Mouse (Mus musculus): Measurements from ENCODE around the gene Adarb1.

Adarb1 gene

DNA sequence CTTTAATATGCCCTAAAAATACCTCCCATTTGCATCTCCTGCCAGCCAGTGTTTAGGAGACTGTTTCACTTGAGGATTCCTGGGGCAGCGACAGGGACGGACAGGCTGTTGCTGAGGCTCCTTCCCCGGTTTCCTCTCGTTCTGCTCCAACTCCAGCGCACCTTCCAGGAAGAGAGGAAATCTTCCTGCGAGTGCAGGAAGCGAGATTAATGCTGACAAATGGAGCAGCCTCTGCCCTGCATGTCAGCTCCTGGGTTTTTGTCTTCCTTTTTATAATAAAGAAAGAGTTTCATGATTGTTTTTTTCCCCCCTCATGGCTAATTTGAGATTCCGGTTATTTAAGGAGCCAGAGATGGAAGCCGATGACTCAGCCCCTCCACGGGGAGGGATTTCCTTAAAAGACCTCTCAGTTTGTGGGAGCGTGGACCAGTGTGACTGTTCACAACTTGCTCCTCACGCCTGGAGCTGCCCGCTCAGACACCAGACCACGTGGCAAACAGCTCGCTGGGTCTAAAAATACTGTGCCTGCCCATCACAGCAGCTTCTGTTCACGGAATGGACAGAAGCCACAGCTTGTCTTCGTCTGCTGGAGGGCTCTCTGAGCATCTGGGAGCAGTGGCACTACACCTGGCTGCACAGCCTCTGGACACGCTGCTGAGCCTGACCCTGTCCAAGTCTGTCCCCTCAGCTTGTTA is 16.5 kb upstream of the Adarb1 start:
- DNase-seq: peak; percentile 39 to 59

DNA sequence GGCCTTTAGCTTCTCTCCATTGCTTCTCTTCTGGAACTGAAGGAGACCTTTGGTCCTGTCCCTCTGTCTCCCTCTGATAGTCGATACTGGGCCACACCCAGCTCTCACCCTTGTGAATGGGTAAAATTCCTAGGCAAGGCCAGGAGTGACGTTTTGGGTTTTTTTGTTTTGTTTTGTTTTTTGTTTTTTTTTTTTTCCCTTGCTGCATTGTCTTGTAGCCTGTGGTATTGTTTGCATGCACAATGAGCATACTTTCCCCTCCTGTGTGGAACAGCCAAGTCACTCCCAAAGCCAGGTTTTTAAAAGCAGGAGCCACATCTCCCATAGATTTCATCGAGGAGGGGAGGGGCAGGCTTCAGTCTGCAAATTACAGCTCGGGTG is 16.0 kb upstream of the Adarb1 start:
- DNase-seq: no peak

DNA sequence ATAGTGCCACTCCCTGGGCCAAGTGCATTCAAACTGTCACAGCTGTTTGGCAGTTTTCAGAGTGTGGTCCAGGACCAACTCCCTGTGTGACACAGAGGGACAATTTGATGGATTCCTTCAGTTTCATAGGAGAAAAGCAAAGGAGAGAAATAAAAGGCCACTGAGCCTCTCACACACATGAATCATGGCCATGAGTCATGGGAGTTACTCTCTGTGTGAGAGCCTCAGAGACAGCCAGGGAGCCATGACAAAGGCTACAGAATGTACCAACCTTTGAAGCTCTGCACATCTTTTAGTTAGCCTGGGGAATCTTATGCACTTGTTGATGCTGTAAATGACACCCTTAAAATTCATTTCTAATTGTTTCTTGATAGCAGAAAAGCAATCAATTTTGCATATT is 12.7 kb upstream of the Adarb1 start:
- no peak for DNase-seq

DNA sequence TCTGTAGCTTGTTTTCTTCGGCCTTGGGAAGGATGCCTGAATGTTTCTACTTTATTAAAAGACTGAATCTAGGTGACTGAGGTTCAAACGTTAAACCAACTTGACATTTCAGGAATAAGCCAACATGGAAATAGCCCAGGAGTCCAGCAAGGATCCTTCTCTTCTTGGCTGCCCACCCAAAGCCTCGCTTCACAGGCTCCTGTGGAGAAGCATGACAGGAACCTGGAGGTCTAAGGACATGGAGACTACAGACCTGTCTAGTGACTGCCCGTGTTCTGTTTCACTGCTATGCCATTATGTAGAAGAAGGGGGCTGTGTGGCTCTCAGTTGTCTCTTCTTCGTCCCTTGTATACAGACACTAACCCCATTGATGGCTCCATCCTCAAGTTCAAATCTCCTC is 11.9 kb upstream of the Adarb1 start:
- no peak for DNase-seq

DNA sequence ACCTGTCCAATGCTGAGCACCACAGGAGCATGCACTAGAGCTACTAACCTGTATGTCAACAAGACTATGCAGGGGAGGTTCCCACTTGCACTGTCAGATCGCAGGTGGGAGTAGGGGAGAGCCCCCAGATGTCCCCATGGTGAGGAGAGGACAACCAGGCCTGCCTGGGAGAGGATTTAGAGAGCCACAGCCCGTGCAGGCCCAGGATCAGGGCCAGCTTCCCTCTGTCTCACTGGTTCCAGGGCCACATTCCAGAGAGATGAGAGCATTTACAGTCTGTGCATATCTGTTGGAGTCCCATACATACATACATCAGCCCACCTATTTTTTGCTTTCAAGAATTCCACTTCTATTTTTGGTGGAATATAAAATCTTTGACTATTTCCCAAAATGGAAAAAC is 9.5 kb upstream of the Adarb1 start:
- no peak for DNase-seq

DNA sequence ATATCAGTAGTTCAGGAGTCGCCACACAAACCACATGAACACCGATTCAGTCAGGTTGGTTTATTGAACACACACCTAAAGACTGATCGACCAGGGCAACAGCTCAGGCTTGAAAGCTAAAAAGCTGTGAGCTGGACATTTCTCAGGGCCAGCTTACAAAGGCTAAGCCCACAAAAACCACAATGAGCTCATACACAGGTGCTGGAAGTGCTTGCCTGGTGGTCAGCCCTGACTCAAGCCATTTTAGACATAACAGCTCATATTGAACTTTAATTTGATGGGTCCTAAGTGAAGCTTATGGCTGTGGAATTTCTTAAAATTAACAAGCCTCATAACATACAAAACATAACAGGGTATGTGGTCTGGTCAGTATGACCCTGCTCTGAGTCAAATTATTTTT is 2.1 kb upstream of the Adarb1 start:
- no peak for DNase-seq

DNA sequence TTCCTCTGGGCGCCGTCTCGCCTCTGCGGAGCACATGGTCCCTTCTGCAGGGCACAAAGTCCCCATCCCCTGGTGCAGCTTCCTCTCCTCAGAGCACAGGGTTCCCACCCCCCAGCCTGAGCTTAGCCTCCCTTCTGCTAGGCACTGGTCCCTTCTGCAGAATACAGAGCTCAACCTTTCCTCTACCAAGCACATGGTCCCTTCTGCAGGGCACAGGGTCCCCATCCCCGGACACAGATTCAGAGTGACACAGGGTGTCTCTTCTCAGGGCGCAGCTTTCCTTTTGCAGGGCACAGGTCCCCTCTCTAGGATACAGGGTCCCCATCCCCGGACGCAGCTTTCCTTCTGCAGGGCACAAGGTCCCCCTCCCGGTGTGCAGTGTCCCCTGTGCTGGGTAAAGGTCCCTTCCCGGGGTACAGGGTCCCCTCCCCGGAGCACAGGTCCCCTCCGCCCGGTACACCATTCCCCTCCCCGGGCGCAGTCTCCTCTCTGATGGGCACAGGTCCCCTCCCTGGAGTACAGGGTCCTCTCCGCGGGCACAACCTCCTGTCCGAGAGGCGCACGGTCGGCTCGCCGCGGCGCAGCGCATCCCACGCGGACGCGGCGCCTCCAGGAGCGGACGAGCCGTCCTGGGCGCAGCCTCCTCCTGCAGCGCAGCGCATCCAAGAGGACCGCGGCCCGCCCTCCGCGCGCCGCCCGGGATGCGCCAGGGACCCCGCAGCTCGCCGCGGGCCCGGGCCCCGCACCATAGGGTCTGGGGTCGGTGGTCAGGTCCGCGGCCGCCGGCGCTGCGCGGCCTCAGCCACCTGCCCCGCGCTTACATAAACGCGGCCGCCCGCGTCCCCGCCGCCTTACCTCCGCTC is 599 bp downstream of the Adarb1 start:
- DNase-seq: peak; percentile 49 to 69

DNA sequence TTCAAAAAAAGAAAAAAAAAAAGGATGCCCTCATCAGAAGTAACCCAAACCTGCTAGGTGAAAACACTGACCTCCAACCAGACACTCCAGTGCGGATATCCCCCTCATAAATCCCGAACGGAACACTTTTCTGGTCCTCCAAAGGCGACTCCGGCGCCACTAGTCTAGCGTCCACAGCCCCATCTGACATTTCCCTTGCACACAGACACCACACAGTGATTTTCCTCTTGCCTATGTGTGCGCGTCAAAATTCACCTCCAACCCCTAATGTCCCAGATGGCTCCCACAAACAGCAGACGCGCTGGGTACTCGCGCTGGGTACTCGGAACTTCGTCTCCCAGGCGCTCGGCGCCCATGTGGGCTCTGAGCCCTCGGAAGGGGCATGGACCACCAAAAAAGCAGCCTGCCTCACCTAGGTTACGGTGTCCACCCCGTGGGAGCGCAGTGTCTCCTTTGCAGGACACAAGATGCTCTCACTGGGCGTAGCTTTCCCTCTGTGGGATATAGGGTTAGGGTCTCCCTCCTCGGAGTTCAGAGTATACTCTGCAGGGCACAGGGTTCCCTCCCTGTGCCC is 1.3 kb downstream of the Adarb1 start:
- DNase-seq: peak in 1 of 2 experiments; percentile 27

DNA sequence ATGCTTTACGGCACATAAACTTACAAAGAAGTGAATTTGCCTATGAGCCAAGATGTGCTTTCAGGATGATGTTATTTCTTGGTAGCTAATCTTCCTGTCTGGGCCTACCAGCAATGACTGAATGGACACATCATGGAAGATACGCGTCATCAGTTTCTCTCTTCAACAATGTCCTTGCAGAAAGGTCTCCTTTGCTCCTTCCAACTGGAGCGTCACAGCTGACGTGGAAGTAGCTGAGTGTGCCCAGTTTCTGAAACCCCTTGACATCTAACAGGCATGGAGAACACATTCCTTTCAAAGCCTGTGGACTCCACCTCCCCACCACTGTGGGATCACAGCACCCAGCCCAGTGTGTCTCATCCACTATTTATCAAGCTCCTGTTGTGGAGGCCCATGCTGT is 2.2 kb downstream of the Adarb1 start:
- DNase-seq: no peak

DNA sequence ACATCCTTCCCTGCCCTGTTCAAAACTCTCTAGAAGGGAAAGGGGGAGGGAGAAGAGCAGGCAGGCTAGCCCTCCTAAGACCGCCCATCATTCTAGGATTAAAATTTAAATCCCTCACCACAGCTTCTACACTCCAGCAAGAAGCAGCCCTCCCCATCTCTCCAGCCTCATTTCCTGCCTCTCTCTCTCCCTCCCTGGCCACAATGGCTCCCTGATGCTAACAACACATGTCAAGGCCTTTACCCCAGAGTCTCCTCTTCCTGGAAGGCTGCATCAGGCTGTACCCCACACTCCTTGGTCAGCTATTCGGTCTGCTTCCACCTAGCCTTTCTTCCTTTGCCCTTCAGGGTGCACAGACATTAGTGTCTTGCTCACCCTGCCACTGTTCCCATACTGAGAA is 4.3 kb downstream of the Adarb1 start:
- DNase-seq: no peak

DNA sequence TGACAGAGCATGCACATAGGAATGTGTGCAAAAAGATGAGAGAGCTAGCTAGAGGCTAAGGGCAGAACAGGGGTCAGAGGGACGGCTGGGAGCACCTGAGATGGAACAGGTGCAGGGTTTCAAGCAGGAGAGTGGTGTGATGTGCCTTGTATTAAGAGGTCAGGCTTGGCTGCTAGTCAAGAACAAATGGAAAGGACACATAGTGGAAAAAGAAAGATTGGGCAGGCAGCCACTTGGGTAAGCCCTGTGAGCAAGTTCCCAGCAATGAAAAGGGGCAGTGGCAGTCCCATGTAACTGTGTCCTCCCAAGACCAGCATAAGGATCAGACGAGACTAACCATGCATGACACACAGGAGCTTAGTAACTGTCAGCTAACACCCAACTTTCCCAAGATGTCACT is 8.9 kb downstream of the Adarb1 start:
- no peak for DNase-seq

DNA sequence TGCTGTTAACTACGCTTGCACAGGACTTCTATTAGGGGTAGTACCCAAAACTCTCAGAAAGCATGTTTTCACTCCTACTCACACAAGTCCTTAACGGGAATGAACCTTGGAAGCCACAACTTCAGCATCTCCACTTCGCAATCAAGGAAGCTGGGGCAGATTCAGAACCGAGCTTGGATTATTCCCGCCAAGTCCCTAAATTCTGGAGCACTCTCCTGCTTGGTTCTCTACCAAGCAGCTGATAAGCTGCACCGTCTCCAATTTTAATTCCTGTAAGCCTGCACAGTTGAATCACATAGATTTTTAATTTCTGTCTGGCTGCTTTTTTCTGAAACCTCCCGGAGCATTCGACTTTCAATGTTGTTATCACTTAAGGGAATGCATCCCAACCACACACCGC is 9.8 kb downstream of the Adarb1 start:
- DNase-seq: no peak

DNA sequence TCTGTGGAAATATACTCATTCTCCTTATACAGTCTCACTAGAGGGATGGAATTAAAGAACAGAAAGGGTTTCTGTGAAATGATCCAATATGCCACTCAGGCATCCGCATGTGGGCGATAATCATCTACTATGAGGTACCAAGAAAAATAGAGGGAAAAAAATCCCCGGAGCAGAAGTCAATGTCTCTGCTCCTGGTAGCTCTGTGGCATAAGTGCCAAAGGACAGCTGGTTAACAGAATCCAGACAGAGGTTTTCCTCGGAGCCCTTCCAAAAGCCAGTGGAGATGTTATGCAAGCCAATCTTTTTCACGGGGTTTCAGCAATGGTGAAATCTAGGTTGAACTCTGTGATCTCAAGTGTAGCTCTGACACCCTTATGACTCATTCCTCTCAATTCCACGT is 11.6 kb downstream of the Adarb1 start:
- DNase-seq: no peak

DNA sequence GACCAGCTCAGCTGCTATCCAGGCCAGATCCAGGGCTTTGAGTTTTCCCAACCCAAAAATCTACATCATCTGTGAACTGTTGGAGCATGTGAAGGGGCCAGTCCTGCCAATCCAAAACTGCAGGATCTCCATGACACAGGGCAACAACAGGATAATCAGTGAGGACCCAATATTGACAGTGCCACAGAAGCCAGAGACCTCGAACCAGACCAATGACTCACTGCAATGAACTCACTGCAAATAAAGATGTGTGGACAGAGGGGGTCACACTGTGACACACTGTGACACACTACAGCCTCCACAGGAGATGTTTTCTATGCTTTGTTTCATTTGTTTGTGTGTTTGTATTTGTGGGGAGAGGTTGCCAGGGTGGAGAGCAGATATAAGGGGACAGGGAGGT is 15.6 kb downstream of the Adarb1 start:
- no peak for DNase-seq

DNA sequence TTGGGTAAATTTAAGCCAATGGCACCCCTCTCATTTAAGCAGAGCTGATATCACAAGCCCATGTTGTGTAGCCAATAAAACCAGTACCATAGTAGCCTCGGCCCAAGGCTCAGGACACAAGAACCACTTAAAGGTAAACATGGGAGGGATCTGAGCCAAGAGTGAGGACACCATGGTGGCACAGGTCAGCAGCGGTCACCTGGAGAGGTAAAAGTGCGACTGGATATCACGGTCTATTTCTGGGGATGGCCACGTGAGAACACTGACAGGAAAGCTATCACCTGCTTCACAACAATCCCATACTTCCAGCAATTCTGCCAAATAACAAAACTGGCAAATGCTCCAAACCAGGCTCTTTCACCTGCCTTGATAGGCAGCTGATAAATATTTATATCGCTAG is 17.0 kb downstream of the Adarb1 start:
- DNase-seq: no peak

DNA sequence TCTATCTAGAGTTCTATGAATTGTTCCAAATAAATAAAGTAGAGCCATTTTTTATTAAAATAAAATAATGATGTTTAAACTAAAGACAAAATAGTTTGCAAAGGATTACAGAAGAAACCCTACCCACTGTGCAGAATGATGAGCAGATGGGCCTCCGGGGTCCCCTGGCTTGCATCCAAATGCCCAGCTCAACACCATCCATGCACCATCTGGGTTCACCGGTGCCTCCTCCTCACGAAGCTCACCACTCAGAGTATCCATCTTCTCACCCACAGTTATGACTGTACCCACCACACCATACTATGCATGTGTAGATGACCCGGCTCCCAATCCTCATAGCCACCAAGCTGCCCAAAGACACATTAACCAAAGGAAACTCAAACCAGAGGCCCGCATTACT is 18.1 kb downstream of the Adarb1 start:
- no peak for DNase-seq

DNA sequence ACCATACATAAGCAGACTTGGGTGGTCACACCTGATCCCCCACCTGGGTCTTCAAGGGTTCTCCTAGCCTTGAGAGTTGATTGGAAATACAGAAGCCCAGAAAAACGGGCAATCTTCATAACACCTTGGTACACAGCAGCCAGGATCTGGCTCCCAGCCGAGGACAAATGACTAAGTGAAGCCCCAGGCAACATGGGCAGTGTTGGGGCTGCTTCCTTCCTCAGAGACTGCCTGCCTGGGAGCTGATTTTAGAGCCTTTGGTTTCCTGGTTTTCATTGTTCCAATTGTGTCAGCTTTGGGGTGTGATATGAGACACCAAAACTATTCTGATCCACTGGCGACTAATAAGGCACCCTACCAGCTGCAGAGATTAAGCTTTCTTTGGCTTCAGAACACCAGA is 20.0 kb downstream of the Adarb1 start:
- peak; percentile 29 to 58 for DNase-seq

DNA sequence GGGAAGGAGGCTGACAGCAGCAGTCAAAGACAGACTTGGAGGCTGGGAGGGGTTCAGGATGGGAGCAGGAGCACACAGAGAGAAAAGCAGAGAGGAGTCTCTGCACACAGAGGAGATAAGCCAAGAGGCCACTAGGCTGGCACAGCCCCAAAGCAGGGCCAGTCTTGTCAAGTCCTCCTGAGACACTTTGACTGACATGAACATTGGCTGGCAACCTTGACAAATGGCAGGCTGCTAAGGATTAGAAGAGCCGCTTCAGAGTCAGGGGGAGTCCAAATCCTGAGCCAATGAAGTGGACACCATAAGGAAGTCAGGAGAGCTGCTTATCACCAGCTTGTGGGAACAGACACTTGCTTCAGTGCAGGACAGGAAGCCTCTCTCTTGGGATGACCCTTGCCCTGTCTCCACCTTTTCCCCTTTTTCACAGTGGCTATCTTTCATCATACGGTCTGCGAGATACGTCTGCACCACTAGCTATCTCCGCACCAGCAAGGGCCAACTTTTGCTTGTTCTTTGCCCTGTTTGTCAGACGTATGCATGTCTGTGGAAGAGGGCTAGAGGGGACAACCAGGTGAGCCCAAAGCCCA is 20.9 kb downstream of the Adarb1 start:
- no peak for DNase-seq

DNA sequence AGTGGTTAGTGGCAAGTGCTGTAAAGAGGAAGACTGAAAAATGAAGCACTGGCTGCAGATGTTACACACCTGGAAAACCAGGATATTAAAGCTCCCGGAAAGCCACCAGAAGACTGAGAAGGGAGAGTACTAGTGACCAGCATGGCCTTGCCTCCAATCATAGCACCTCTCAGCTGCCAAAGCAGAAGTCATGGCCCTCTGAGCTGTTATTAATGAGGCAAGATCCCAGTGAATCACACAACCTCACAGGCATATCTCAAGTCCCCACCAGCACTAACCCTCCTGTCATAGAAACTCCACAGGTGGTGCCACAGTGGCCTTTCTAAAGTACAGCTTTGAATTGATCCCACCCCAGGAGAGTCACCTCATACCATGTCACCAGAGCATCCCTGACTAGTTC is 22.1 kb downstream of the Adarb1 start:
- no peak for DNase-seq

DNA sequence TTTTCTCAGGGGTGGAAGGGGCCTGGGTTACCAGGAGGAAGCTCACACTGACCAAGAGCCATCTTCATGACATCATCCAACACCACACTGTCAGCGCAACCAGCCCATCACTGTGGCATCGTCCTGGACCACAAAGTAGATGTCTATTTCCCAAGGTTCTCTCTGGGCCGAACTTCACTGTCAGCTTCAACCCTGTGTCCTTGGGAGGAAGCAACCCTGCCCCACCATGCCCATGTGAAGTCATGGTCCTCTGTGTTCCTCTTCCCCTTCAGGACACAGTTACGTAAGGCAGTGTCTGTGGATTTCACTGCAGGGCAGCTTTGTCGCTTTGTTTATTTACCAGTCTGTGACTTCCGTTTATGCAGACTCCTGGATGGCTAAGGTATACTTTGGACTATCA is 27.0 kb downstream of the Adarb1 start:
- DNase-seq: no peak

DNA sequence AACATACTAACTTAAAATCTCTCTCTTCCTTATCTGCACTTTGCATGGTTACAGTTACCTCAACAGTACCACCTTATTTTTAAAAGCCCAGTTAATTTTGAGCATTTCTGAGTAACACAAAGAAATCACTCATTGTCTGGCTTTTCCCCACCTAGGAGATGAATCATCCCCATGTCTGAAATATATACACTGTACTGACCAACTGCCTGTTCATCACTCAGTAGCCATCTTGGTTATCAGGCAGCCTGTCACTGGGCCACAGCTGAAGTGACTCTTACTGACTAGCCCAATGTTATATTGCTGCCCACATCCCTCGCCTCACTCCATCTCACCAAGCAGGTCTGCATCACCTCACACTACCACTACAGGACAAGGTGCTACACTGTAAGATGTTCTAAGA is 30.5 kb downstream of the Adarb1 start:
- no peak for DNase-seq

DNA sequence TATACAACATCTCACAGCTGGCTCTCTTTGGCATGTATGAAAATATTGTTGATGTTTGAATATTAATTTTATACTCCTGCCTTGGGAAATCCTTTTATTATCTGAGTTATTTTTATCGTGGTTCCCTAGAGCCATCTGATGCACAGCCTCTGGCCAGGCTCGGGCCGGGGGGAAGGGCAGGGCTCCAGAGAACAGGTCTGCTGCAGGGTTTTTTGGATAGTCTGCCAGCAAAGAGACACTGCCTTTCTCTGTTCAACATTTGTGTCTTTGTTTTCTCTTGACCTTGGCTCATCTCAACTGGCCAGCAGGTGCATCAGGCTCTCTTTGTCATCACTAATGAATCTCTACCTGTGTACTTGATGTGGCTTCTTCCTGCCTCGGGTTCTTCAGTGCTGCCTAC is 32.3 kb downstream of the Adarb1 start:
- no peak for DNase-seq

DNA sequence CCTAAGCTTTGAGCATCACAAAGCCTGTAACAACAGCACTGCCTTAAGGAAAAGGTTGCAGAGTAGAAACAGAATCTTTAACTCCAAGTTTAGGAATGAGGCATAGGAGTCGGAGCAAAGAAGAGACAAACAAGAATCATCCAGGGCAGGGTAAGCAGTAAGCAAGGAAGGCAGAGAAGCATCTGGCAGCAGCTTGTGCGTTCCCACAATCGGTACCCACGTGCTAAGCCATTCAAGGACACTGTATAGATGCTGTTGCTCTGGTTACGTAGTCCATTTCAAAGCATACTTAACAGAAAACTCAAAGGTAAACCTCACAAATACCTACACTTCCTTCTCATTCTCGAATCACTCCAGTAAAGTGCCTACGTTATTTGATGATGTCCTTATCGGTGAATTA is 35.0 kb downstream of the Adarb1 start:
- no peak for DNase-seq

DNA sequence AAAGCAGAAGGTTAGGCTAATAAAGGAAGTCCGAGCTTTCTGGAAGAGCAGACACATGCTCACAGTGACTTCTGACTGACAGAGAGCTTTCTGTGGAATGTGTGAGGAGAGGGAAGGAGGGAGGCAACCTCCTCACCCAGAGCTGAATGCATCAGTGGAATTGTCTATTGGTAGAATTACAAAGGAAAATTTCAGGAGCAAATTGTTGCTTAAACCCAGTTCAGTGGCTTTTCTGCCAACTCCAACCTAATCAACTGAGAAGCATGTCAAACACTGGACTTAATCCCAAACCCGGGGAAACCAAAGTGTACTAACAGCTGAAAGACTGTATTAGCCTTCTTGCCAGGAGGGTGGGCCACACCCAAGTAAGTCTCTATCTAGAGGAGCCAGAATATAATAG is 36.9 kb downstream of the Adarb1 start:
- DNase-seq: peak in 1 of 2 experiments; percentile 9

Data from kidney, postnatal 4 days (tissue).